Mouse (Mus musculus): ENCODE results near the gene Eif4g1. TPM values are rescaled to one million over a fixed set of nuclear protein-coding genes. Genes with fewer than 3 reads are reported as not detected.

Eif4g1 gene
- polyA plus RNA-seq, 1 experiment = 232 TPM

GRCm38 (mm10) chr16:20708939-20709734 lies 41.0 kb downstream of the Eif4g1 start:
- TF ChIP-seq POLR2AphosphoS2 (IDR thresholded peaks at IDR 0.05; ENCODE audit: insufficient read length, low read depth) (no peak), REST (IDR thresholded peaks at IDR 0.05; ENCODE audit: insufficient read depth, insufficient read length) (no peak), CEBPB (IDR thresholded peaks at IDR 0.05; ENCODE audit: insufficient read depth, poor library complexity, severe bottlenecking) (no peak), TCF12 (IDR thresholded peaks at IDR 0.05; ENCODE audit: insufficient read depth, poor library complexity, severe bottlenecking) (no peak), POLR2A (IDR thresholded peaks at IDR 0.05; ENCODE audit: insufficient read length, low read depth) (no peak), MYOG (IDR thresholded peaks at IDR 0.05; ENCODE audit: control insufficient read depth in 1 of 3, insufficient read depth in 1 of 3, insufficient read length in 2 of 3, low read depth in 2 of 3) (no peak), USF1 (IDR thresholded peaks at IDR 0.05; ENCODE audit: low read depth) (no peak), TCF3 (IDR thresholded peaks at IDR 0.05; ENCODE audit: insufficient read length, low read depth) (no peak), MAX (IDR thresholded peaks at IDR 0.05; ENCODE audit: low read depth) (no peak), MYOD1 (IDR thresholded peaks at IDR 0.05; ENCODE audit: control insufficient read depth in 1 of 3, insufficient read length in 2 of 3, low read depth in 2 of 3) (no peak), E2F4 (IDR thresholded peaks at IDR 0.05; ENCODE audit: insufficient read depth) (no peak), SRF (IDR thresholded peaks at IDR 0.05; ENCODE audit: control insufficient read depth, insufficient read length, low read depth) (no peak)
- Histone ChIP-seq H3K79me2 (ENCODE audit: control insufficient read depth, insufficient read depth) (no peaks in the 10 kb centered on the region), H3ac (ENCODE audit: control insufficient read depth, insufficient read length) (no peak overlapping the region), H3K36me3 (ENCODE audit: control insufficient read depth, insufficient read depth) (no peaks in the 10 kb centered on the region), H3K27me3 (ENCODE audit: control insufficient read depth, insufficient read depth, insufficient read length) (no peaks in the 10 kb centered on the region), H3K4me3 (no peak overlapping the region), H3K4me2 (ENCODE audit: low read depth) (no peak overlapping the region)

GRCm38 (mm10) chr16:20710370-20710769 lies 42.3 kb downstream of the Eif4g1 start:
- Histone ChIP-seq H3K36me3 (ENCODE audit: control insufficient read depth, insufficient read depth) (no peaks in the 10 kb centered on the region), H3ac (ENCODE audit: control insufficient read depth, insufficient read length) (no peak overlapping the region), H3K79me2 (ENCODE audit: control insufficient read depth, insufficient read depth) (no peaks in the 10 kb centered on the region), H3K27me3 (ENCODE audit: control insufficient read depth, insufficient read depth, insufficient read length) (no peaks in the 10 kb centered on the region), H3K4me3 (no peak overlapping the region), H3K4me2 (ENCODE audit: low read depth) (no peak overlapping the region)
- no peak for TF ChIP-seq SRF (IDR thresholded peaks at IDR 0.05; ENCODE audit: control insufficient read depth, insufficient read length, low read depth)
- TF ChIP-seq MYOG (IDR thresholded peaks at IDR 0.05; ENCODE audit: control insufficient read depth in 1 of 3, insufficient read depth in 1 of 3, insufficient read length in 2 of 3, low read depth in 2 of 3) = no peak
- TF ChIP-seq E2F4 (IDR thresholded peaks at IDR 0.05; ENCODE audit: insufficient read depth) = no peak
- no peak for TF ChIP-seq MYOD1 (IDR thresholded peaks at IDR 0.05; ENCODE audit: control insufficient read depth in 1 of 3, insufficient read length in 2 of 3, low read depth in 2 of 3)
- no peak for TF ChIP-seq MAX (IDR thresholded peaks at IDR 0.05; ENCODE audit: low read depth)
- no peak for TF ChIP-seq REST (IDR thresholded peaks at IDR 0.05; ENCODE audit: insufficient read depth, insufficient read length)

GRCm38 (mm10) chr16:20710810-20711209 lies 42.7 kb downstream of the Eif4g1 start:
- Histone ChIP-seq H3K4me3 (no peak overlapping the region), H3ac (ENCODE audit: control insufficient read depth, insufficient read length) (no peak overlapping the region), H3K27me3 (ENCODE audit: control insufficient read depth, insufficient read depth, insufficient read length) (no peaks in the 10 kb centered on the region), H3K4me2 (ENCODE audit: low read depth) (no peak overlapping the region), H3K79me2 (ENCODE audit: control insufficient read depth, insufficient read depth) (no peaks in the 10 kb centered on the region), H3K36me3 (ENCODE audit: control insufficient read depth, insufficient read depth) (no peaks in the 10 kb centered on the region)
- TF ChIP-seq TCF12 (IDR thresholded peaks at IDR 0.05; ENCODE audit: insufficient read depth, poor library complexity, severe bottlenecking) (no peak), MAX (IDR thresholded peaks at IDR 0.05; ENCODE audit: low read depth) (no peak), MYOD1 (IDR thresholded peaks at IDR 0.05; ENCODE audit: control insufficient read depth in 1 of 3, insufficient read length in 2 of 3, low read depth in 2 of 3) (no peak), MYOG (IDR thresholded peaks at IDR 0.05; ENCODE audit: control insufficient read depth in 1 of 3, insufficient read depth in 1 of 3, insufficient read length in 2 of 3, low read depth in 2 of 3) (no peak), SRF (IDR thresholded peaks at IDR 0.05; ENCODE audit: control insufficient read depth, insufficient read length, low read depth) (no peak), E2F4 (IDR thresholded peaks at IDR 0.05; ENCODE audit: insufficient read depth) (no peak), CEBPB (IDR thresholded peaks at IDR 0.05; ENCODE audit: insufficient read depth, poor library complexity, severe bottlenecking) (no peak), TCF3 (IDR thresholded peaks at IDR 0.05; ENCODE audit: insufficient read length, low read depth) (no peak), REST (IDR thresholded peaks at IDR 0.05; ENCODE audit: insufficient read depth, insufficient read length) (no peak), POLR2AphosphoS2 (IDR thresholded peaks at IDR 0.05; ENCODE audit: insufficient read length, low read depth) (no peak), USF1 (IDR thresholded peaks at IDR 0.05; ENCODE audit: low read depth) (no peak), POLR2A (IDR thresholded peaks at IDR 0.05; ENCODE audit: insufficient read length, low read depth) (no peak)

- Histone ChIP-seq H3ac (ENCODE audit: control insufficient read depth, insufficient read length) (no peak overlapping the region), H3K4me3 (no peak overlapping the region), H3K4me2 (ENCODE audit: low read depth) (no peak overlapping the region), H3K36me3 (ENCODE audit: control insufficient read depth, insufficient read depth) (no peaks in the 10 kb centered on the region), H3K79me2 (ENCODE audit: control insufficient read depth, insufficient read depth) (no peaks in the 10 kb centered on the region), H3K27me3 (ENCODE audit: control insufficient read depth, insufficient read depth, insufficient read length) (no peaks in the 10 kb centered on the region)
- no peak for TF ChIP-seq REST (IDR thresholded peaks at IDR 0.05; ENCODE audit: insufficient read depth, insufficient read length)
- no peak for TF ChIP-seq MYOD1 (IDR thresholded peaks at IDR 0.05; ENCODE audit: control insufficient read depth in 1 of 3, insufficient read length in 2 of 3, low read depth in 2 of 3)
- TF ChIP-seq USF1 (IDR thresholded peaks at IDR 0.05; ENCODE audit: low read depth) = no peak
- TF ChIP-seq MYOG (IDR thresholded peaks at IDR 0.05; ENCODE audit: control insufficient read depth in 1 of 3, insufficient read depth in 1 of 3, insufficient read length in 2 of 3, low read depth in 2 of 3) = no peak
- no peak for TF ChIP-seq TCF3 (IDR thresholded peaks at IDR 0.05; ENCODE audit: insufficient read length, low read depth)
Observed at GRCm38 (mm10) chr16:20712190-20712589, 44.1 kb downstream of the Eif4g1 start.

- Histone ChIP-seq H3K79me2 (ENCODE audit: control insufficient read depth, insufficient read depth) (no peaks in the 10 kb centered on the region), H3K27me3 (ENCODE audit: control insufficient read depth, insufficient read depth, insufficient read length) (no peaks in the 10 kb centered on the region), H3ac (ENCODE audit: control insufficient read depth, insufficient read length) (no peak overlapping the region), H3K36me3 (ENCODE audit: control insufficient read depth, insufficient read depth) (no peaks in the 10 kb centered on the region), H3K4me2 (ENCODE audit: low read depth) (no peak overlapping the region), H3K4me3 (no peak overlapping the region)
- TF ChIP-seq REST (IDR thresholded peaks at IDR 0.05; ENCODE audit: insufficient read depth, insufficient read length) (no peak), POLR2AphosphoS2 (IDR thresholded peaks at IDR 0.05; ENCODE audit: insufficient read length, low read depth) (no peak), MAX (IDR thresholded peaks at IDR 0.05; ENCODE audit: low read depth) (no peak), CEBPB (IDR thresholded peaks at IDR 0.05; ENCODE audit: insufficient read depth, poor library complexity, severe bottlenecking) (no peak), POLR2A (IDR thresholded peaks at IDR 0.05; ENCODE audit: insufficient read length, low read depth) (no peak), MYOD1 (IDR thresholded peaks at IDR 0.05; ENCODE audit: control insufficient read depth in 1 of 3, insufficient read length in 2 of 3, low read depth in 2 of 3) (no peak), TCF3 (IDR thresholded peaks at IDR 0.05; ENCODE audit: insufficient read length, low read depth) (no peak), USF1 (IDR thresholded peaks at IDR 0.05; ENCODE audit: low read depth) (no peak), E2F4 (IDR thresholded peaks at IDR 0.05; ENCODE audit: insufficient read depth) (no peak), MYOG (IDR thresholded peaks at IDR 0.05; ENCODE audit: control insufficient read depth in 1 of 3, insufficient read depth in 1 of 3, insufficient read length in 2 of 3, low read depth in 2 of 3) (no peak), TCF12 (IDR thresholded peaks at IDR 0.05; ENCODE audit: insufficient read depth, poor library complexity, severe bottlenecking) (no peak), SRF (IDR thresholded peaks at IDR 0.05; ENCODE audit: control insufficient read depth, insufficient read length, low read depth) (no peak)
Observed at GRCm38 (mm10) chr16:20712889-20713288, 44.8 kb downstream of the Eif4g1 start.

All from myocyte (in vitro differentiated cells).